Mouse (Mus musculus): ENCODE data around the gene Fuk.

DNA sequence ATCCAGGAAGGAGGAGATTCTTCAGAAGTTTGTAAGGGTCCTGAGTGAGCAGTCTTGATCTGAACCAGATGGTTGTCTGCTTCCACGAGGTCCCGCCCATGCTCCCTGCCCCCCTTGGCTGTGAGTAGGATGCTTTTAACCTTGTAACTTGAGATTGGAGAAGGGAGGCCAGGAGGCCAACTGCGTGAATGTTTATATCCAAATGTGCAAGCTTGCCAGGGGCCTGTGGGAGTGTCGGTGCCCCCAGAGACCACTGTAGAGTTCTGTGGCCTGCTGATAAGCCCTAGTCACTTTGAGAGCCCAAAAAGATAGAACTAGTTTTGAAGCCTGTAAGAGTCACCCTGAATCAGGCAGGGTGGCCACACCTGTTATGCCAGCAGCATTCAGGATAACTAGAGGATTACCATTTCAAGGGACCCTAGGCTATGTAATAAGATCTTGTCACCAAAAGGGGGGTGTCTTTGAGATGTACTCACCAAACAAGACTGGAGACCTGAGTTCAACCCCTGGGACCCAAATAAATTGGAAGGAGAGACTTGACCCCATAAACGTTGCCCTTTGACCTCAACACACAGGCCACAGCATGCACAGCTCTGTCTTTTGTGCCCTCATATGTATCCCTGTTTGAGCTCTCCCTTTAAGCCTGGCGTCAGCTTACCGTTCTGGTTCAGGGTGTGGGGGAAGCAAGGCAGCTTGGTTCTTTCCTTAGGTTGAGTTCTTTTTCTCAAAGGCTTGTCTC lies 19.4 kb upstream of the Fuk start:
- TF ChIP-seq CTCF (IDR thresholded peaks at IDR 0.05; ENCODE audit: low read depth) (no peak), EP300 (IDR thresholded peaks at IDR 0.05; ENCODE audit: low read depth) (peak; percentile 94)

Data from liver, postnatal 0 days (tissue).